Mouse (Mus musculus) c-Kit-positive CD71-negative TER-119-negative erythroid progenitor cells, embryonic 14.5 days (primary cell): ENCODE data around the gene Gm12248.

ENCODE experiments used
- DNase-seq: peaks from one replicate; pipeline ENCODE4 v3.0.0-alpha.2; 2013; ENCODE audit warnings: low read depth

Gm12248 gene

GRCm38 (mm10) chr11:58031176-58031575, 61.8 kb downstream of the Gm12248 start:
- no peak for DNase-seq

- no peak for DNase-seq
Observed at GRCm38 (mm10) chr11:58029869-58030268, 63.1 kb downstream of the Gm12248 start.

- DNase-seq: no peak
Observed at GRCm38 (mm10) chr11:58028981-58029380, 64.0 kb downstream of the Gm12248 start.

GRCm38 (mm10) chr11:58026860-58027259, 66.1 kb downstream of the Gm12248 start:
- no peak for DNase-seq

- DNase-seq: no peak
Observed at GRCm38 (mm10) chr11:58026337-58026736, 66.6 kb downstream of the Gm12248 start.

- no peak for DNase-seq
Observed at GRCm38 (mm10) chr11:58025881-58026280, 67.1 kb downstream of the Gm12248 start.

- no peak for DNase-seq
Observed at GRCm38 (mm10) chr11:58024671-58025070, 68.3 kb downstream of the Gm12248 start.

GRCm38 (mm10) chr11:58024271-58024670, 68.7 kb downstream of the Gm12248 start:
- no peak for DNase-seq

- no peak for DNase-seq
Observed at GRCm38 (mm10) chr11:58021618-58022017, 71.3 kb downstream of the Gm12248 start.

GRCm38 (mm10) chr11:58021095-58021494, 71.8 kb downstream of the Gm12248 start:
- no peak for DNase-seq

GRCm38 (mm10) chr11:58018701-58019100, 74.2 kb downstream of the Gm12248 start:
- no peak for DNase-seq

- DNase-seq: no peak
Observed at GRCm38 (mm10) chr11:58018287-58018686, 74.6 kb downstream of the Gm12248 start.

GRCm38 (mm10) chr11:58017422-58017821, 75.5 kb downstream of the Gm12248 start:
- no peak for DNase-seq

- no peak for DNase-seq
Observed at GRCm38 (mm10) chr11:58016371-58016770, 76.6 kb downstream of the Gm12248 start.

- DNase-seq: no peak
Observed at GRCm38 (mm10) chr11:58015339-58015738, 77.6 kb downstream of the Gm12248 start.

- no peak for DNase-seq
Observed at GRCm38 (mm10) chr11:58014604-58015003, 78.3 kb downstream of the Gm12248 start.
